Mouse (Mus musculus): ENCODE measurements around the gene Prdx4.
A peak's percentile ranks its signal among the peaks of the same experiment; 100 is the strongest.
"Not testable (repeated sequence)": the region's sequence is repeated elsewhere in the genome, so short reads cannot be mapped to it uniquely, and the experiment has no call there.

Gene Prdx4

DNA sequence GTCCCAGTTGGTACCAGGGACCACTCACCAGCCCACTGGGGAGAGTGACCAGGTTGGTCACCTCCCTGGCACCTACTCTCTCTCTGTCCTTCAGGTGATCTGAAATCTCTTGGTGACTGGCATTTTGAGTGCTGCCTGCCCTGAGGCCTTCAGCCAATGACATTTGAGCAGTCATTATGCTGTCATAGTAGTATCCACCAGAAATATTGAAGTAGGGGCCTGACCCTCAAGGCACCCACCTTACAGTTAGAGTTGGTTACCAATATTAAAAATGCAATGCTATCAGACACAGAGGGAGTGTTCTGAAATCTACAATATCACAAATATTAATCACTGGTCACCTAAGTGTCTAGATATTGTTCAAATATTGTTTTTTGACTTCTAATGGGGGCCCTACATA is at the start of gene Prdx4:
Gene Prdx4 (minus strand): TSS at position 101 of the 400 bp plus-strand sequence.
- no peak for DNase-seq

DNA sequence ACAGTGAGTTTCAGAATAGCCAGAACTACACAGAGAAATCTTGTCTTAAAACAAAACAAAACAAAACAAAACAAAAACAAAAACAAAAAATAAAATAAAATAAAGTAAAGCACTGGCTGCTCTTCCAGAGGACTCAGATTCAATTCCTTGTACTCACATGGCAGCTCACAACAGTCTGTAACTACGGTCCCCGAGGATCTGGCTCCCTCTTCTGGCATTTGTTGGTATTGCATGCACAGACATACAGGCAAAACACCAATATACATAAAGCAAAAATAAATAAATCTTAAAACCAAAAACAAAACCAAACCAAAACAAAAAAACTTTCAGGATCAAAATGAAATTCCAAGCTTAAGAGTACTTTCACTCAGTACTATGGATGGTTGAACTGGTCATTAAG is 36.0 kb upstream of the Prdx4 start:
- peak; percentile 6 for DNase-seq

- DNase-seq = no peak
Measured at GRCm38 (mm10) chrX:155375458-155375857, 34.9 kb upstream of the Prdx4 start.

- DNase-seq = not testable (repeated sequence)
Measured at GRCm38 (mm10) chrX:155370110-155370509, 29.6 kb upstream of the Prdx4 start.

DNA sequence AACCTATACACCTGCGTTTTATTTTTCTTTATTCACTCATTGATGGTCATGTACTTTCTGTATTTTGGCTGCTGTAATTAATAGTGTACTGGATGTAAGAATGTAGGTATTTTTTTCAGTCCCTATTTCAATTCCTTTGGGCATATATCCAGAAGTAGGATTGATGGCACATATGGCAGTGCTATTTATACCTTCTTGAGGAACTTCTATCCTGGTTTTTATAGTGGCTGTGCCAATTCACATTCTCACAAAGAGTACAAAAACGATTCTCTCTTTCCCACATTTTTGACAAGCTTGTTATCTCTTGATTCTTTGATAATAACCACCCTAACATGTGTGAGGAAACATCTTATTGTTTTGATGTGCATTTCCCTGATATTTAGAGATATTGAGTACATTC is 24.5 kb upstream of the Prdx4 start:
- no peak for DNase-seq

DNA sequence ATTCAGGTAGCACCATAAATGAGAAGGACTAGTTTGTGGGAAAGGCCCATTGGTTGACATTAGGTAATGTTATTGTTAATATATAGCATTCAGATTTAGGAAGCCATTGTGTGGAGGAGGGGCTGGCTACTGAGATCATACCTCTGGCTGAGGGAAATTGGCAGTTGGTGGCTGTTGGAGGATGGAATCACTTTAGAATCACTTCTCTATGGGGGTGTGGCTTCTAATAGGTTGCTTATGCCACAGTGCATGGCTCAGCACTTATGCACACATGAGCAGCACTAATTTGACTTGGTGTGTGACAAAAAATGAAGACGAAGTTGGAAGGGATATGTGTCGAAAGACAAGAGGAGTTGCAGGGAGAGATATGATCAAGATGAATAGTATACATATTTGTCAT is 5.7 kb upstream of the Prdx4 start:
- DNase-seq = no peak

DNA sequence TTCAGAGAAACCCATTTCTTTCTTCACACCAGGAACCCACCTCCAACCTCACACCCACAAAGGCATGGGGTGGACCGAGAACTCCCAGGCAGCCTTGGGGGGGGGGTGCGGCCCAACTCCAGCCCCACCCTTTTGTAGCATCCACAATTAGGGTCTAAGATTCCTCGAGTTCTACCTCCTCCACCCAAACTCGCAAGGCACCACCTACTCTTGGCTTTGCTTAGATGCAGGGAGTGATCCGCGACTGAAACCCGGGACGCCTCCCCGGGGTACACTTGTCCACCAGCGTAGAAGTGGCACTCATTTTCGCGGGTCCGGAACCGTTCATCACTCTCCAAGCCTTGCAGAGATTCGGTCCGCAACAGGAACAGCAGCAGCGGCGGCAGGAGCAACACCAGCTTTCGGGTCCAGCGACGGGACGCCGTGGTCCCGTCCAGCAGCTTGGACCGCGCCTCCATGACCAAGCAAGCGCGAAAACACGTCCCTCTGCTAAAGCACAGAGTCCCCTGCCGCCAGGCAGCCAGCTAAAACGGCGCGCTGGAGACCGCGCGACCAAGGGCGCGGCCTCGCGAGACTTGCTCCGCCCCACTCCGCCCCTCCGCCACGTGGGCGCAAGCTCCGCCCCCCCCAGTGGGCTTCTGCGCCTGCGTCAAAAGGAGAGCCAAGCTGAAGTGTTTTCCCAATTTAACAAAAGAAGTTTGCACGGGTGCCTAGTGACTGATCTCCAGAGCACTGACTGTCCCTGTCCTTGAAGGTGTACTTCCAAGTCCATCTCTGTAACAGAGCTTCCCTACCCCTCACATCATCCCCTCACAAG is 2.4 kb downstream of the Prdx4 start:
- DNase-seq = peak; percentile 89

GRCm38 (mm10) chrX:155337567-155337904 is 3.0 kb downstream of the Prdx4 start:
- DNase-seq = no peak

GRCm38 (mm10) chrX:155318005-155318404 is 22.5 kb downstream of the Prdx4 start:
- peak; percentile 46 for DNase-seq

GRCm38 (mm10) chrX:155306390-155306789 is 34.2 kb downstream of the Prdx4 start:
- DNase-seq = peak; percentile 1

GRCm38 (mm10) chrX:155280427-155281044 is 60.0 kb downstream of the Prdx4 start:
- DNase-seq = no peak

GRCm38 (mm10) chrX:155278483-155278882 is 62.1 kb downstream of the Prdx4 start:
- DNase-seq = no peak
